Mouse (Mus musculus) neutrophil, adult 65 days (primary cell): ENCODE measurements around the gene Cdyl2. TPM values are rescaled to one million over a fixed set of nuclear protein-coding genes. Genes with fewer than 3 reads are reported as not detected.

Source experiments
- total RNA-seq: library from RNA; stranded (reverse); gene quantifications from 2 replicates; pipeline ENCODE4 v1.2.4, GENCODE M21; 2023

Cdyl2 gene
- 8.7 and 13.4 TPM in 2 replicates for total RNA-seq

DNA sequence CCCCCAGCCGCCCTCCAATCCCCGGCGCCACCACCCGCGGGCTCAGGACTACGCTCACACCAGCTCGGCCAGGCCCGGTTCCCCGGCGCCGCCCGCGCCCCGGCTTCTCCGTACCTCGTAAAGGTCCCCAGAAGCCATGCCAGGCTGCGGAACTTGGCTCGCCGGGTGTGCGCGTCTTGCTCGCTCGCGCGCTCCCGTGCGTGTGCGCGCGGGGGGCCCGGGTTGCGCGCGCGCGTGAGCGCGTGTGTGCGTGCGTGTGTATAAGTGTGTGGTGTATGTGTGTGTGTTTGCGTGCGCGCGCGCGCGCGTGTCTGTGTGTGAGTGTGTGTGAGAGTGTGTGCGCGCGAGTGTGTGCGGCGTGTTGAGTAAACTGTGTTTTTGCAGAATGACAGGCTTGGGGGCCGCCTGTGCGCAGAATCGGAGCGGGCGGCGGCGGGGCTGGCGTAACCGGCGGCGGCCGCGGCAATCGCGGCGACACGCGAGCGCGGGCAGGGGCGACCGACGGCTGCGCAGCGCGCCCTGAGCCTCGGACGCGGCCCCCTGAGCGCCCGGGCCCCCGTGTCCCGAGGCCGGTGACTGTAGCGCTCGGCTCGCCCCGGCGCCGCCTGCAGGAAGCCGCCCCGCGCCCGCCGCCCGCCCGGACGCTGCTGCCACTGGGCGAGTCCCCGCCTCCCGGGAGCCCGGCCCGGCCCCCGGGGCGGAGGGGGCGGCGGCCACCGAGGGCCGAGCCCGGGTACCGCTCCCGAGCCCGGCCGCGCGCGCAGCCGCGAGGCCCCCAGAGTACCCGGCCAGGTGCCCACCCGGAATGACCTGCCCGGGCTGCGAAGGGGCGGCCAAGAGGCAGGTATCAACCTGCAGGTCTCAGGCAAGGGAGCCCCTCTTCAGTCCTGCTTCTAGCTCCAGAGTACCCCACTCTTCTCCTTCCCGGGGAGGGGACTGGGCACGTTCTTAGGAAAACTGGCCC lies at the start of gene Cdyl2:
Cdyl2 (minus strand) TSS at position 308 of the 964 bp plus-strand sequence.

Other genes with a start within 250 kb of the Cdyl2 start
- gene Dynlrb2, start 228.0 kb downstream of the Cdyl2 start, total RNA-seq, result not detected in 2 replicates
- gene Cmc2, start 188.5 kb upstream of the Cdyl2 start, total RNA-seq, result 8.0 and 11.3 TPM in 2 replicates
- gene Cenpn, start 188.7 kb upstream of the Cdyl2 start, total RNA-seq, result 15.8 and 18.9 TPM in 2 replicates
- 8.0 and 8.5 TPM in 2 replicates for gene Atmin, start 210.4 kb upstream of the Cdyl2 start, total RNA-seq
- gene 1700030J22Rik, start 246.0 kb upstream of the Cdyl2 start, total RNA-seq, result 0.76 and 0.93 TPM in 2 replicates